Mouse (Mus musculus): Measurements from ENCODE around the gene Avpr2.

Gene Avpr2

GRCm38 (mm10) chrX:73891551-73892152 is at the start of gene Avpr2:
TSS of gene Avpr2 (plus strand) at chrX:73892102.
- Histone ChIP-seq H3K36me3 (ENCODE audit: control insufficient read depth, insufficient read depth, low read length, poor library complexity, severe bottlenecking) (peaks cover 9% of the 10 kb centered on the region; the same call in 1 of the 2 replicates), H3K27me3 (ENCODE audit: control insufficient read depth, insufficient read depth, low read length, poor library complexity, severe bottlenecking) (no peaks in the 10 kb centered on the region)
- DNase-seq (ENCODE audit: low read depth, low spot score) = no peak

- no peaks in the 10 kb centered on the region for H3K36me3 ChIP-seq (ENCODE audit: control insufficient read depth, insufficient read depth, low read length, poor library complexity, severe bottlenecking)
- no peak for DNase-seq (ENCODE audit: low read depth, low spot score)
These were observed 37.4 kb upstream of the Avpr2 start for GRCm38 (mm10) chrX:73854326-73855086.

GRCm38 (mm10) chrX:73855087-73855408 is 36.9 kb upstream of the Avpr2 start:
- Histone ChIP-seq H3K27me3 (ENCODE audit: control insufficient read depth, insufficient read depth, low read length, poor library complexity, severe bottlenecking) (no peaks in the 10 kb centered on the region), H3K36me3 (ENCODE audit: control insufficient read depth, insufficient read depth, low read length, poor library complexity, severe bottlenecking) (no peaks in the 10 kb centered on the region)
- DNase-seq (ENCODE audit: low read depth, low spot score) = no peak

More at GRCm38 (mm10) chrX:73854326-73855086, 37.4 kb upstream of the Avpr2 start:
- H3K27me3 ChIP-seq (ENCODE audit: control insufficient read depth, insufficient read depth, low read length, poor library complexity, severe bottlenecking) = no peaks in the 10 kb centered on the region

- H3K36me3 ChIP-seq (ENCODE audit: control insufficient read depth, insufficient read depth, low read length, poor library complexity, severe bottlenecking) = no peaks in the 10 kb centered on the region
- no peaks in the 10 kb centered on the region for H3K27me3 ChIP-seq (ENCODE audit: control insufficient read depth, insufficient read depth, low read length, poor library complexity, severe bottlenecking)
- no peak for DNase-seq (ENCODE audit: low read depth, low spot score)
These were observed 27.2 kb upstream of the Avpr2 start for GRCm38 (mm10) chrX:73864692-73865091.

- no peak for DNase-seq (ENCODE audit: low read depth, low spot score)
- no peaks in the 10 kb centered on the region for H3K36me3 ChIP-seq (ENCODE audit: control insufficient read depth, insufficient read depth, low read length, poor library complexity, severe bottlenecking)
These were observed 24.6 kb upstream of the Avpr2 start for GRCm38 (mm10) chrX:73867256-73867655.

GRCm38 (mm10) chrX:73867852-73868251 is 24.1 kb upstream of the Avpr2 start:
- Histone ChIP-seq H3K27me3 (ENCODE audit: control insufficient read depth, insufficient read depth, low read length, poor library complexity, severe bottlenecking) (no peaks in the 10 kb centered on the region), H3K36me3 (ENCODE audit: control insufficient read depth, insufficient read depth, low read length, poor library complexity, severe bottlenecking) (no peaks in the 10 kb centered on the region)
- DNase-seq (ENCODE audit: low read depth, low spot score) = no peak

More at GRCm38 (mm10) chrX:73867256-73867655, 24.6 kb upstream of the Avpr2 start:
- no peaks in the 10 kb centered on the region for H3K27me3 ChIP-seq (ENCODE audit: control insufficient read depth, insufficient read depth, low read length, poor library complexity, severe bottlenecking)

- H3K36me3 ChIP-seq (ENCODE audit: control insufficient read depth, insufficient read depth, low read length, poor library complexity, severe bottlenecking) = no peaks in the 10 kb centered on the region
- peak; percentile 30 for DNase-seq (ENCODE audit: low read depth, low spot score)
- H3K27me3 ChIP-seq (ENCODE audit: control insufficient read depth, insufficient read depth, low read length, poor library complexity, severe bottlenecking) = no peaks in the 10 kb centered on the region
These were observed 22.6 kb upstream of the Avpr2 start for GRCm38 (mm10) chrX:73869334-73869733.

GRCm38 (mm10) chrX:73871474-73871873 is 20.4 kb upstream of the Avpr2 start:
- DNase-seq (ENCODE audit: low read depth, low spot score) = no peak
- H3K36me3 ChIP-seq (ENCODE audit: control insufficient read depth, insufficient read depth, low read length, poor library complexity, severe bottlenecking) = no peaks in the 10 kb centered on the region
- no peaks in the 10 kb centered on the region for H3K27me3 ChIP-seq (ENCODE audit: control insufficient read depth, insufficient read depth, low read length, poor library complexity, severe bottlenecking)

- no peaks in the 10 kb centered on the region for H3K36me3 ChIP-seq (ENCODE audit: control insufficient read depth, insufficient read depth, low read length, poor library complexity, severe bottlenecking)
- no peaks in the 10 kb centered on the region for H3K27me3 ChIP-seq (ENCODE audit: control insufficient read depth, insufficient read depth, low read length, poor library complexity, severe bottlenecking)
- DNase-seq (ENCODE audit: low read depth, low spot score) = no peak
These were observed 19.9 kb upstream of the Avpr2 start for GRCm38 (mm10) chrX:73871956-73872355.

- Histone ChIP-seq H3K27me3 (ENCODE audit: control insufficient read depth, insufficient read depth, low read length, poor library complexity, severe bottlenecking) (no peaks in the 10 kb centered on the region), H3K36me3 (ENCODE audit: control insufficient read depth, insufficient read depth, low read length, poor library complexity, severe bottlenecking) (no peaks in the 10 kb centered on the region)
- DNase-seq (ENCODE audit: low read depth, low spot score) = no peak
These were observed 16.0 kb upstream of the Avpr2 start for GRCm38 (mm10) chrX:73875881-73876280.

- Histone ChIP-seq H3K27me3 (ENCODE audit: control insufficient read depth, insufficient read depth, low read length, poor library complexity, severe bottlenecking) (no peaks in the 10 kb centered on the region), H3K36me3 (ENCODE audit: control insufficient read depth, insufficient read depth, low read length, poor library complexity, severe bottlenecking) (no peaks in the 10 kb centered on the region)
- no peak for DNase-seq (ENCODE audit: low read depth, low spot score)
These were observed 14.9 kb upstream of the Avpr2 start for GRCm38 (mm10) chrX:73877014-73877413.

GRCm38 (mm10) chrX:73880194-73881035 is 11.5 kb upstream of the Avpr2 start:
- H3K36me3 ChIP-seq (ENCODE audit: control insufficient read depth, insufficient read depth, low read length, poor library complexity, severe bottlenecking) = no peaks in the 10 kb centered on the region
- peak; percentile 73 for DNase-seq (ENCODE audit: low read depth, low spot score)
- no peaks in the 10 kb centered on the region for H3K27me3 ChIP-seq (ENCODE audit: control insufficient read depth, insufficient read depth, low read length, poor library complexity, severe bottlenecking)

- DNase-seq (ENCODE audit: low read depth, low spot score) = no peak
- Histone ChIP-seq H3K36me3 (ENCODE audit: control insufficient read depth, insufficient read depth, low read length, poor library complexity, severe bottlenecking) (no peaks in the 10 kb centered on the region), H3K27me3 (ENCODE audit: control insufficient read depth, insufficient read depth, low read length, poor library complexity, severe bottlenecking) (no peaks in the 10 kb centered on the region)
These were observed 10.9 kb upstream of the Avpr2 start for GRCm38 (mm10) chrX:73881036-73881427.

- no peaks in the 10 kb centered on the region for H3K27me3 ChIP-seq (ENCODE audit: control insufficient read depth, insufficient read depth, low read length, poor library complexity, severe bottlenecking)
- no peaks in the 10 kb centered on the region for H3K36me3 ChIP-seq (ENCODE audit: control insufficient read depth, insufficient read depth, low read length, poor library complexity, severe bottlenecking)
- no peak for DNase-seq (ENCODE audit: low read depth, low spot score)
These were observed 10.4 kb upstream of the Avpr2 start for GRCm38 (mm10) chrX:73881463-73881862.

- DNase-seq (ENCODE audit: low read depth, low spot score) = no peak
- Histone ChIP-seq H3K27me3 (ENCODE audit: control insufficient read depth, insufficient read depth, low read length, poor library complexity, severe bottlenecking) (no peaks in the 10 kb centered on the region), H3K36me3 (ENCODE audit: control insufficient read depth, insufficient read depth, low read length, poor library complexity, severe bottlenecking) (peaks cover 11% of the 10 kb centered on the region; the same call in 1 of the 2 replicates)
These were observed 931 bp downstream of the Avpr2 start for GRCm38 (mm10) chrX:73892833-73893232.
